Mouse (Mus musculus) kidney, adult 2 months (tissue): ENCODE data around the gene Svep1.

Source experiments
- CTCF ChIP-seq: fragments of 200-500 bp; conservative IDR thresholded peaks from 2 replicates; pipeline ENCODE4 v1.5.1; 2011; ENCODE audit warnings: low read depth, mild to moderate bottlenecking, control low read depth, low read length, moderate library complexity, mixed read lengths; ENCODE audit not compliant: insufficient read depth, insufficient read length
- POLR2A ChIP-seq: fragments of 200-500 bp; IDR thresholded peaks from one replicate; pipeline ENCODE4 v1.6.1; 2011; ENCODE audit warnings: low read depth, low read length, control low read depth

DNA sequence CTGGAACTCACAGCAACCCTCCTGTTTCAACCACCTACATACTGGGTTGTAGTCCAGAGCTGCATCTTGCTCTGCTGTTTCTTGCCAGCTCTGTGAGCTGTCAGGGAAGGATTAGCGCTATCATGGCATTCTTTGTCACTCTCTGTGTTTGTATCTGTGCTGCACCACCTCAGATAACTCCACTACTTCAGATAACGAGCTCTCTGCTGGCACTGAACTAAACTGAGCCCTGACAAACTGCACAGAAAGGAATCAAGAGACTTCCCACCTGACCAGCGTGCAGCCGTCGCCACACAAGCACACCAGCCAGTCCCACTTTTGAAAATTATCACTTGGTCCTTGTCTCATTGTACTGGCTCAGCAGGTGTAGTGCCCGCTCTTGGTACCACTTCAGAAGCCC, 4.7 kb upstream of the Svep1 start:
- no peak for TF ChIP-seq POLR2A
- TF ChIP-seq CTCF: no peak
